Mouse (Mus musculus) spleen, adult 12 weeks (tissue): ENCODE data around the gene Psmd9.

Experiments used
- DNase-seq: peaks from one replicate; pipeline ENCODE4 v3.0.0; 2022; ENCODE audit warnings: low spot score

Psmd9 gene

DNA sequence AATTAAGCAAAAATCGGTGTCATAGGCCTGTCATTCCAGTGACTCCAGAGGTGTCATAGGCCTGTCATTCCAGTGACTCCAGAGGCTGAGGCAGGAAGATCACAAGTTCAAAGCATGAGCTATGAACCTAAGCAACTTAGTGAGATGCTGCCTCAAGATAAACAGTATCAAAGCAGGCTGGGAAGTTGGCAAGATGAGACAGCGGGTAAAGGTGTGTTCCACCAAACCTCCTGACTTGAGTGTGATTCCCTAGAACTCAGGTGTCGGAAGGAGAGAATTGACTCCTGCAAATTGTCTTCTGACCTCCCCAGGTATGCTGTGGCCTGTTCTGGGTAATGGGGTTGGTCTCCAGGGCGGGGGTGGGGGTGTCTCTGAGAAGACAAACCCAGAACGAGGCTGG, at the start of gene Psmd9:
Psmd9 (plus strand) TSS at position 130 of the 400 bp plus-strand sequence.
- no peak for DNase-seq

DNA sequence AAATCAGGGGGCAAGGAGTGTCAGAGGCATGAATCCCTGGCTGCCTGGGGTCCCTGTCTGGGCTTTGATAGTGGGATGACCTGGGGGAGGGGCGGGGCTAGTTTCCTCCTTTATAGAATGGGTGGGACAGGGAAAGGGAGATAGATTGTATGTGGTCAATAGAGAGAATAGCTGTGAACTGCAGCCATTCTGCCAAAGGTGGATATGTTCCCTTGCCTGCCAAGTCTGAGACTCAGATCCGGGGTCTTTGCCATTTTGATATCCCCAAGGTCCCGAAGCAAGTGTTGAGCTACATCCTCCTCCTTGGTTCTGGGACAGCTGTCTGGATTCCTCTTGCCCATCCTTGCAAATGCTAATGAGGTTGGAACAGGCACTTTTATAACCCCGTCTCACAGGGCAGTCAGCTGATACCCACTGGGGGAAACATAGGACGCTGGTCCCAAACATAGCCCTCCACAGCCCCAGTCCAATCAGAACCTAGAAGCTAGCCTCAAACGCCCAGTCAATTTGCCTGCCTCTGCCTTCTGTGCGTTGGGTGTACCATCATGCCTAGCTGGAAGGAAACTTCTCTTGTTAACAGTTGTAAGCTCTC, 48.5 kb upstream of the Psmd9 start:
- no peak for DNase-seq

DNA sequence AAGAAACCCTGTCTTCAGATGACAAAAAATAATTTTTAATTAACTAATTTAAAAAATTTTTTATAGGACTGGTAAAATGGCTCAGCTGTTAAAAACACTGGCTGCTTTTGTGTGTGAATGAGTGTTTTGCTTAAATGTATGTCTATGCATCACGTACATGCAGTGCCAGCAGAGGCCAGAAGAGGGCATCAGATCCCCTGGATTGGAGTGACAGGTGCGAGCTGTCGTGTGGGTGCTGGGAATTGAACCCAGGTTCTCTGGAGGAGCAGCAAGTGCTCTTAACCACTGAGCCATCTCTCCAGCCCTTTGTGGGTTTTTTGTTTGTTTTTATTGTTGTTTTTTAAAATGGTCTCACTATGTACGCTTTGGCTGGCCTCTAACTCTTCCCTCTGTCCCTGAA, 47.0 kb upstream of the Psmd9 start:
- DNase-seq: no peak

DNA sequence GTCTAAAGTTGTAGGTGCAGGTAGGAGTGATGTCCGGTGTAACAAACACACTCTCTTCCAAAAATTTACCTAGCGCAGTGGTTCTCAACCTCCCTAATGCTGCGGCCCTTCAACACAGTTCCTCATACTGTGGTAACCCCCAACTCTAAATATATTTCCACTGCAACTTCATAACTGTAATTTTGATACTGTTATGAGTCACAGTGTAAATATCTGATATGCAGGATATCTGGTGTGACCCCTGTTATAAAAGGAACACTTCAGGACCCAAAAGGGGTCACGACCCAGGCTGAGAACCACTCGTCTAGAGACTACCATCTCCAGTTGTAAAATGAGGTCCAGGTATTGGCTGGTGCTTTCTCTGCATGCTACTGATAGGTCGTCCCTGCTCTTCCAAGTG, 44.1 kb upstream of the Psmd9 start:
- no peak for DNase-seq

GRCm38 (mm10) chr5:123125638-123126406, 43.4 kb upstream of the Psmd9 start:
- no peak for DNase-seq

- no peak for DNase-seq
These were observed 42.2 kb upstream of the Psmd9 start for GRCm38 (mm10) chr5:123127031-123127430.

DNA sequence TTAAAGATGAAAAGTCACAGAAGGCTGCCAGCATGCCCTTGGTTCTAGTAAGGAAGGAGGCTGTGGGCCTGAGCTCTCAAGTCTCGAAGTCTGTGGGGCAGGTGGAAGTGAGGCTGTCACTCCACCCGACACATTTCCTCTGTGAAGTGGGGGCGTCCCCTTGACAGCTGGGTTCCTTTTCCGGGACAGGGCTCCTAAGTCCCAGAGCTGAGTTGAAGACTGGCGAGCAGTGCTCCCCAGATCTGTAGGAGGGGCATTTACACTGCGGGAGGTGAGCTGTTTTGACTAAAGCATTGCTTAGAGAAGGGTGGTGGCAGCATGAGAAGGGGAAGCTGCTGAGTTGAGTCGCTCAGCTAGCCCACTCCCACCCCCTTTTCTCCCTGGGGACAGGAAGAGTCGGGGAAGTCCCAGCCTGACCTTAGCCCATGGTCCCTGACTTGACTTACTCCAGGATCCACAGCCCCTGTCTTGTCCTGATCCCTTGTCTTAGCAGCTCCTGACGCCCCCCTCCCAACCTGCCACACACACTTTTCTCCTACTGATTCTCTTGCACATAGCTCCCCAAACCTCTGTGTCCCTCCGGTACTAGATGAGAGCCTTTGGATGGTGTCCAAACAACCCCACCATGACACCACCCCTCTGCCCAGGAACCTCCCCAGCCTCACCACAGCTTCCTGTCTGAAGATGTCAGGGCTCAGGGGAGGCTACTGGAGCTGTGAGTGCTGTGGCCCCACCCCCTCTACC, 40.6 kb upstream of the Psmd9 start:
- DNase-seq: peak; percentile 68

- no peak for DNase-seq
These were observed 39.9 kb upstream of the Psmd9 start for GRCm38 (mm10) chr5:123129170-123129757.

DNA sequence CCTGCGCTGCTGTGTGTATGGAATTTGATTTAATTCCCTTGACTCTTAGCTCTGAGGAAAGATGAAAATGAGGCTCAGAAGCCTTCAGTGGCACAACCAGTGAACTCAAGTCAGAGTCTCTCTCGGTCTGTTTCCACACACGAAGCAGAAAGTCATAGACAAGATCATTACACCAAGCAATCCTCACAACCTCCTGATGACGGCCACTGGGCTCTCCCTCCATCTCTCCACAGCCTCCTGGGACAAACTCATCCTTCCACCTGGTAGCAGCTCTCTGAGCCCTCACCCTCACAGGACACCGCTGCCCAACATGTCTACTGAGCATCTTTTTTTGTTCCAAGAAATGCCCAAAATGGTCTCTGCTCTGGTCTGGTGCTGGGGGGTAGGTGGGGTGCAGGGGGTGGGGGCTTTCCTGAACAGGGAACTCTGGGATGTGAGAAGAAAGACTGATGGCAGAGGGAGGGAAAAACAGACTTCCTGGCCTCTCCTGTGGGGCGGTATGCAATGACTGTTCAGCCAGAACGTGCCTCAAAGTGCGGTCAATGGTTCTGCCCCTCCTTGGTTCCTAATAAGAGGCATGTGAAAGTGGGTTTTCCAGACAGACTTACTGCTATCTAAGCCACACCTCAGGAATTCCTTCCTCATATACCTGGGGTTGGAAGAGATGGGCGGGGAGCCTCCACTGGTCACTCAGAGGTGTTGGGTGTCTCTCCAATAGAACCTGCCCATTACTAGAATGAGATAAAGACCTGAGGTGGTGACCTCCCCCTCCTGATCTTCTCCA, 39.0 kb upstream of the Psmd9 start:
- no peak for DNase-seq

DNA sequence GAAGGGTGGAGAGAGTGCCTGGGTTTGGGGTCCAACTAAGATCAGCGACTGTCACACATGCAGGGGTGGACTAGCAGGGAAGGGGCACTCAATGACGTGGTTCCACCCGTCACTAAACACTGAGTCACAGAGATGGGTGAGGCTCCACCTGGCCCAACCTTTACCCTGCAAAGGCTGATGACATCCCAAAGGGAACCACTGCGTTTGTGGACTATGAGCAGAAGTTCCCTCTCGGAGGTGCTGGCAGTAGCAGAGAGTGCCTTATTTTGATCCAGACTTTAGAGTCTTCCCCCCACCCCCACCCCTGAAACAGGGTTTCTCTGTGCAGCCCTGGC, 38.4 kb upstream of the Psmd9 start:
- no peak for DNase-seq

DNA sequence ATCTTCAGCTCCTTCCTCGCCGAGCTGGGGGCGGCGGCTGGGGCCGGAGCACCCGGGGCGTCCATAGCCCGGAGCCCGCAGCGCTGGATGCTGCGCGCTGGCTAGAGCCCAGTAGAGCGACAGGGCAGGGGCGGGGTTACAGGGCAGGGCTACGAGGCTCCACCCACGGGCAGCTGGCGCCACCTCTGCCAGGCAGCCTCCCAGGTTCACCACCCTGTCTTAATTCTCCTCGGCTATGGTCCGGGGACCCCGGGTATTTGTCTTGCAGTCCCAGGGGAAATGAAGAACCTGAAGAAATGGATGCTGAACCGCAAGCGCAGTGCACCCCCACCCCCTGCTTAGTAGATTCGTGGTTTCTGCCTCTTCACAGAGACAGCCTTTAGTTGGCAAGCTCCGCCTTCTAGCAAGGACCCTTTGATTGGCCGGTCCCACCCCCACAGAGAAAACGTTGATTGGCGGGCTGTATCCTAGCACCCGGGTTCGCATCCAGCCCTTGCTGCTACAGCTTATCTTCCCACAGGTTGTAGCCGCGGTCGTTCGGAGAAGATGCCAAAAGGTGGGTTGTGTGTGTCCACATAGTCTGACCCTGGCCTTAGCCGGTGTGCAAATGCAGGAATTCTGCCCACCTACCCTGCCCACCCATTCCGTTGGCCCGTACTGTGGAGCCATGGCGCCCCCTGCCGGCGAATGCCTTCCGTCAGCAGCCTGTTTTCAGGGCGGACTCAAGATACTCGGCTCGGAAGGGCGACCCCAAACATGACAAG, 36.7 kb upstream of the Psmd9 start, which contains the start of gene Rhof:
Rhof (minus strand) TSS at position 385 of the 764 bp plus-strand sequence.
- DNase-seq: peak; percentile 89

GRCm38 (mm10) chr5:123133083-123133783, 36.0 kb upstream of the Psmd9 start:
- peak; percentile 85 for DNase-seq

DNA sequence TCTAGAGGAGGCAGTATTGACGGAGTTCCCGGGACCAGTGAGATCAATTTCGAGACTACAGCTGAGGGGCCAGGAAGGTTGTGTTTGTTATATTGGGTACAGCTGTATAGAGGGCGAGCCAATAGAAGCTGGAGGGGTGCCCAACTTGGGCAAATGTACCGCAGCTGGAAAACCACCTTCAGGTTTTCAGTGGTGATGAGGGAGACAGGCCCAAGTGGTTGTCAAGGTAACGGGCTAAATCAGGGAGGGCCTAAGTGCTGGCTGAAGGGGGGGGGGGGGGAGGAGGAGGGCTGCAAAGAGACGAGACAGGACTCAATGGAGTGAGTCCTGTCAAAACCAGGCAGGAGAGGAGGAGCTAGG, 35.4 kb upstream of the Psmd9 start:
- DNase-seq: no peak

DNA sequence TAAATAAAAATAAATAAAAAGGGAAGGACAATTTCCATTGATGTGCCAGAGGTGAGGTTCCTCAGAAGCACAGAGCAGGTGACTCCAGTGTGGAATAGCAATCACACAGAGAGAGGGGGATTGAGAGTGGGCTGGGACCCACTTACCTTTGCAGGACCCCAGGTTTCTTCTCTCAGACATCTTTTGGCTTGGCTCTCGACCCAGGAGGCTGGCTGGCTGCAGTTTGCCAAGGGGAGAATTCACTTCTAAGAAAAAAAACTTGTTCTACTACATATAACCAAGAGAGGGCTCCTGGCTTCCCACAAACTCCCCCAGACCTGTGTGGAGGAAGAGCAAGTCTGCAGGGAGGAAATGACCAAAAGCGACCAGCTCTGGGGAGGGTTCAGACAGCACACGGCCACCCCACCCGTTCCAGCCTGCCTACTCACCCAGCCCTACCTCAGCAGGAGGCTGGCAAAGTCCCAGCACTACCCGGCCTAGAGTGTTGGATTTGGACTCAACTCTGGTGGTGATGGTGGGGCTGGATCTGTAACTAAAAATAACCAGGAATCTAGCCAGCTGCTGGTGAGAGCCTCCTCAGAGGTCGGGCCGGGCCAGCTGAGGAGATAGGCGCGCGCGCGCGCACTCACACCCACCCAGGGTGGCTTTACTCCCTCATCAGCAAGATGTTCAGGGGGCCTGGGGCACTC, 34.9 kb upstream of the Psmd9 start:
- DNase-seq: no peak

GRCm38 (mm10) chr5:123134875-123135382, 34.3 kb upstream of the Psmd9 start:
- no peak for DNase-seq

- peak; percentile 56 for DNase-seq
These were observed 33.5 kb upstream of the Psmd9 start for GRCm38 (mm10) chr5:123135471-123136360.

- DNase-seq: peak; percentile 72
These were observed 32.7 kb upstream of the Psmd9 start for GRCm38 (mm10) chr5:123136361-123137043.
